Mouse (Mus musculus) mesoderm, embryonic 11.5 days (tissue): ENCODE measurements around the gene Ccdc85c.

Experiments
- DNase-seq: peaks from one replicate; pipeline ENCODE4 v3.0.0-alpha.2; 2012; ENCODE audit warnings: low read depth, low spot score

Gene Ccdc85c

DNA sequence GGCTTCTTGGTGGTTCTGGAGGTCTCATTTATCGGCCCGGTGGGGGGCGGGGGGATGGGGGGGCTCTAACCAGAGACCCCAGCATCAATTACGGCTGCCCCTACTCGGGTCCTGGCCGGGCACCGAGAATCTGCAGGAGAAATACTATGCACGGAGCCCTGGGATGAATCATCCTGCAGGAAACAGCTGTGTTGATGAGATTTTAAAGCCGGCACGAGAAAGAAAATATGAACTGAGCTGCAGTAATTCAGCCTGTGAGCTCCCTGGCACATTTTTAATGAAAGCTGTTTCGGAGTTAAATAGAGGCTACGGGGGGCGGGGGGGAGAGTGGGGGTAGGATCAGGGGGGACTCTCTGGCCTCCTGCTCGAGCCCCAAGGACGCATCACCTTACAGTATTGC, 56.1 kb downstream of the Ccdc85c start:
- no peak for DNase-seq

DNA sequence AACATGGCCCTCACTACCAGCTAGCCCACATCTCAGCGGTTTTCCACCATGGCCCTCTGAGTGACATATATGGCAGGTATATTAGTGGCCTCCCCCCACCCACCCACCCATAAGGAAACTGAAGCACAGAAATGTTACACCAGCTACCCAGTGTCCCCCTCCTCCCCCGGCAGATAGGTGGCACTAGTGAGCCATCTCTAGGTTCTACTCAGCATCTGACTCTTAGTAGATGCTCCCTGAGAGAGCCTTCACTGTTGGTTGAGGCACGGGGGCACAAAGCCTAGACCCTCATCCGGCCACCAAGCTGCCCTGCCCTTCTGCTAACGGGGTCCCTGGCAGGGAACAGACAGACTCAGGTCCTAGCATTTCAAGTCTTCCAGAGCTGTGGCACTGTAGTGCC, 57.7 kb downstream of the Ccdc85c start:
- no peak for DNase-seq

DNA sequence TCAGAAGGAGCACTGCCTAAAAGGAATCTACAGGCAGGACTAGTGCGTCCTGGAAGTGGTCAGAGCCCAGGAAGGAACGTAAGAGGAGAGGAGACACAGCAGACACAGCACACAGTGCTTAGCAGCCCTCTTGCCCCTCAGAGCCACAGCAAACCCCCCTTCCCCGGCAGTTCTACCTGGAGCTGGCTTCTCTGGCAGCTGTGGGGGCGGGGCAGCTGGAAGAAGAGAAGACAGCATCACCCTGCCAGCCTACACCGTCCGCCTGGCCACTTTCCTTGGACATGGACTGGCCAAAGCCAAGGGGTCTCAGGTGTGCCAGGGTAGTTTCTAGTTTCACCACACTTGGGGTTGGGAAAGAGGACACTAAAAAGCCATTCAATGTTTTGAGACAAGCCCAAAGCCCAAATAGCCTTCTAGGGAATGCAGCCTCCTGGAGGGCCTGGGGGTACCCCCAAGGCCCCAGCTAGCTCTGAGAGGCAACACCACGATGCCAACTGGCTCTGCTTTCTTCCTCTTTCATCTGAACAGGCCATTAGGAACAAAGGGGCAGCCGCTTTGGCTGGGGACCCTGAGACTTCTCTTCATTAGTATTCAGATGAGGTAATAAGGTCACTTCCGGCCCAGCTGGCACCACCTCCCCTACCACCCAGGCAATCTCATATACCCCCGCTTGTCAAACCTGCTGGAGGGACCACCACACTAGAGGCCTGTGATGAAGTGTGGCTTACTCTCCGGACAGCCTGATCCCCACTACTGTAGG, 58.4 kb downstream of the Ccdc85c start:
- no peak for DNase-seq

DNA sequence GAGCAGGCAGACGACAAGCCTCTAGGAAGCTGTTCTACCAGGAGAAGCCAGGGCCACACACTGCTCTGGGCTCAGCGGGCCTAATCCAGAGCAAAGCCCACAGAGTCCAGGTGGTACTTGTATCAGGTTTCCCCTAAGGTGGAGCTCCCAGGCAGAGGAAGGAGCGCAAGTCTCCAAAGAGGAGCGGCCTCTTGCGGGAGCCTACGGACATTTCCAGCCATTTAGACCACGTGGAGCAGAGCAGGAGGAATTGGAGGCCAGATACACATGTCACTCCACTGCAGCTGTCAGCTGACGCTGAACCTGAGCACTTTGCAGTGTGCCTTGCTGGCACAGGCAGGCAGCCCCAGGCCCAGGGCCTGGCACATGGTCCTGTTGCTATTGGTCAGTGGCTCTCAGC, 60.1 kb downstream of the Ccdc85c start:
- DNase-seq, result no peak

- peak; percentile 41 for DNase-seq
Measured at GRCm38 (mm10) chr12:108213090-108214041, 61.9 kb downstream of the Ccdc85c start.

DNA sequence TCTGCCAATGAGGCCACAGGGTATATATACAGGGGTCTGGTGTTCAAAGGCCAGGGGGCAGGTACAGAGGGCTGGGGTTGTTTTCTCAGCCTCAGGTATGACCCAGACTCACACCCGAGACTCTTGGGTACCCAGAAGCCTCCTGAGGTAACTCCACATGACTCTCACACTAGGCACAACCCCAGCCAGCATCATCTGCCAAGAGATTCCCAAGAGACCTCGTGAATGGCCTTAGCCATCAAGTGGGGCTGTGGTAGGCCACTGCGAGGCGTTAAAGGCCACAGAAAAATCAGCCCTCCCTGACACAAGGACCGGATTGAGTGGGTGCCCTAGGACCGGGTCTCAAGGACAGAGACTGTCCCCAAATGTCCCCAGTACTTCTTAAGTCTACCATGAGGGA, 62.7 kb downstream of the Ccdc85c start:
- DNase-seq, result no peak

DNA sequence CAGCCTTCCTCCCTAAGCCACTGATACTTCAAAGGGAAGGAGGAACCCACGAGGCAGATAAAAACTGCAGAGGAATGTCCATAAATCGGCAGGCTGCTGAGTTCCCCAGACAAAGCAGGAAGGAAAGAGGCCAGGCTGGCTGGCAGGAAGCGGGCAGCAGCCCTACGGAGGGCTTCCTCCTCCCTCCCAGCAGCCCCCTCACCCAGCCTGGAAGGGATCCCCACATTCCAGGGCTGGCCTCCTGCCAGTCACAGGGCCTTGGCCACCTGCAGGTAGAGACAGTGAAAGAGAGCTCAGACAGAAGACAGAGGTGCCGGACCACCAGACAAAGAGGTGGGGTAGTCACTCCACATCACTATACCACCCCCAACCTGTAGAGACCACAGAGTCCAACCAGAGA, 63.2 kb downstream of the Ccdc85c start:
- peak; percentile 46 for DNase-seq

GRCm38 (mm10) chr12:108210623-108211022, 64.6 kb downstream of the Ccdc85c start:
- no peak for DNase-seq

DNA sequence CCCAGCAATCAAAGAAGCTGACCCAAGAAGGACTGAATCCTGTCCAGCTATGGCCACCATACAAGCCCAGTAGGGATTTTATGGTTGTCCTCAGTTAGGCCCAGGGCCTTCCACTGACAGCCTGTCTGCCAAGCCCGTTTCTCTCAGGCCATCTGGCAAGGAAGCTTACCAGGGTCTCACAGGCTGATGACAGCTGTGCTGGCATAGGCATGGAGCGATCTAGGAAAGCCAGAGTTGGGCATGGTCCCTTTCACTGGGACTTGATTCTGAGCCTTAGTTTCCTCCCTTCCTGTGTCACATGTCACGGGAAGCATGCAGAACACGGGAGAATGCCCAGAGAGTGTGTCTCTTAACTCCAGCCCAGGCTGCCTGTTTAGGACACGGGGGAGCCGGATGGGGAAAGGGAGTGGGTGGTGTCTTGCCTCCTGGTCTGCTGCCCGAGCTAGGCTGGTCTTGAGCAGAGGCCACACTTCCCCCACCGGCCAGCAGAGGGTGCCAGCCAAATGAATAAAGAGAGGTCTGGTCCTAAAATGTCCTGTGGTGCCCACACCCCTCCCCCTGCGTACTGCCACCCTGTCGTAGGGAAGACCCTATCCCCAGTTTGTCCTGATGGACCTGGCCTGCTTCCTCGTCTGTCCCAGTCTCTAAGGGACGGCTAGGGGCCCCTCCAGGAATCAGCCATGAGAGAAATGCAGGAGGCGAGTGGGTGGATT, 66.3 kb downstream of the Ccdc85c start:
- peak; percentile 70 for DNase-seq

DNA sequence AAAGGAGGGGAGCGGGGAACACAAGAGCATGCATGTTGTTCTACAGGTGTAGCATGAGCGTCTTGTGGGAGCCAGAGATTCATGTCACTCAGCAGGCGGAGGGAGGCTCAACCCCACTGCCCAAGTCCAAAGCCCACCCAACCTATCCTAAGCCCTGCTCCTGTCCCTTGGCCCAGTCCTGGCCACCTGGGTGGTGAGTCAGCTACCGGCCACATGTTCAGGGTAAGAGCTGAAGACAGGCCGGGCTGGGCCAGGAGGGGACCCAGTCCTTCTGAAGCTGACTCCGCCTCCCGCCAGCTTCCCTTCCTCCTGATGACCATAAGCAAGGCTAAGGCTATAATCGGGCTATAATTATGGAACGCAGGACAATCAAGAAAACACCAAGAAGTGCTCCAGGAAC, 67.0 kb downstream of the Ccdc85c start:
- DNase-seq, result no peak

DNA sequence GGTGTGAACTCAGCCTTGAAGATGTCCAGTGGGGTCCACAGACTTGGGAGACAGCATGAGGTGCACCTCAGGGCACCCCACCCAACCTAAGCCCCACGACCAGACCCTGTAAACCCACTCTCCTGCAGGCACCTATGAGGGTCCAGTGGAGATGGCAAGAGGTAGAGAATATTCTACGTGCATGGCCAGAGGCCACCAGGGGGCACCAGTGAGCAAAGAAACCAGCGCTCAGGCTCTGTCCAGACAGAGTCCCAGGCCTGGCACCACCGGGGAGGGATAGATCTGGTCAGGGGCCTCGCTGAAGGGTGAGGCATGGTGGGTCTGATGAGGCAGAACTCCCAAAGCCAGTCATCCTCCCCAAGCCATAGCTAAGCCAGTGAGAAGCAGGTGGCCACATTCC, 68.6 kb downstream of the Ccdc85c start:
- peak; percentile 81 for DNase-seq

DNA sequence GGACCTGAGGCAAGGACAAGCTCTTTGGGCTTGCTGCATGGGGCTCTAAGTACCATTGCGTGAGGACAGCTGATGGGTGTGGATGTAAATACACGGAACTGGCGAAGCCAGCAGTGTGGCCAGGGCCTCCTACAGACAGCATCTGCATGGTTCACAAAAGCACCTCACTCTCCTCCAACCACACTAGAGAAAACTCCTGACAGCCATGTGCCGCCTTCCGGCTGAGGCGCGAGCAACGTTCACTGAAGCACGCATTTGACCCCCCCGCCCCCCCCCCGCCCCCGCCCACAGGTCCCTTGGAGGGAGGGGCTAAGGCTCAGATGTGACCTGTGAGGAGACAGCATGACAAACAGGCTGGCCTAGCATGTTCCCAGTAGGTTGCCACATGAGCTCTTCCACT, 70.2 kb downstream of the Ccdc85c start:
- DNase-seq, result no peak

DNA sequence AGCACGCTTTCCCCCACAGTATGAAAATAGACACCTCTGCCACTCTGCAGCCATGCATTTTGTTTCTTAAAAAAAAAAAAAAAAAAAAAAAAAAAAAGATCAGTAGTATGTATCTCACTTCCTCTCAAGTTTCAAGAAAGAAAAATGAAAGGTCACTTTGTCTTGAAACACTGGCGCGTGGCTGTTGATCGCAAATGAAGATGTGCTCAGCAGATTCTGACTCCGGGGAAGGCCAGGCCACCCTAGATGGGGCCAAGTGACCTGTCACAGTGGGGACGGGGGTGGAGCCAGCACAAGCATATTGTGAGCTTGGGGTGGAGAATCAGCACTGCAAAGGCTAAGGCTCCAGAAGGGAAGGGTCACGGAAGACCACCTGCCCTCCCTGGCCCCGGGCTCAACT, 71.3 kb downstream of the Ccdc85c start:
- DNase-seq, result no peak

DNA sequence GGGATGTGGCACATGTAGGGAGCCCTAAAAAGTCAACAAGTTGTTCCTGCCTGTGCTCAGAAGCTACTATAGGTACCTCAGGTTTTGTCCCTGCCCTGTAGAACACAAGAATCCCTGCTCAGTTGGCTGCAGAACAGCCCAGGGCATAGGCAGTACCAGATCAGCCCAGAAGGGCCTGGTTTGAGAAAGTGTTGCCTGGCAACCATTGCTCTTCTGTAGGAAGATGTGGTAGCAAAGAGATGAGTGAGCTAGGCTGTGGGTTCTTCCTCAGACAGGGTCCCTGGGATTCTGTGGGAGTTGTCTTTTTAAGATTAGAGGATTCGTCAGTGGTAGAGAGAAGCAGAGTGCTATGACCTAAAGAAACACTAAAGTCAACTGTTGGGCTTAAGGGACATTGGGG, 75.1 kb downstream of the Ccdc85c start:
- no peak for DNase-seq

GRCm38 (mm10) chr12:108198447-108198846, 76.8 kb downstream of the Ccdc85c start:
- DNase-seq, result no peak

DNA sequence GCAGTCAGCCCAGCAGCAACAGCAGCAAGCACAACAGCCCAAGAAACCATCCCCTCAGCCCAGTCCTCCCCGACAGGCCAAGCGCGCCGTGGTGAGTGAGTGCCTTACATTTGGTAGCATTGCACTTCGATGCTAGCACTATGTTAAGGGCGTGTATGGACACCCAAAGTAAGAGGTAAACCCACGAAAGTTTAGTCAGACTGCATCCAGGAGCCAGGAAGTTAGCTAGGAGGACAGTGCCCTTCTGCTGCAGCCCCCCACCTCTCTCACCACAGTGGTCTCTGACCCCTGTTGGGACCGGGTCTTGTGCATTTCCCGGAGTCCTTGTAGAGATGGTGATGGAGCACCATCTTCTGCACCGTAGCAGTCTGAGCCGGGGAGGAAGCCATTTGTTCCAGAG, 79.5 kb downstream of the Ccdc85c start:
- DNase-seq, result no peak

DNA sequence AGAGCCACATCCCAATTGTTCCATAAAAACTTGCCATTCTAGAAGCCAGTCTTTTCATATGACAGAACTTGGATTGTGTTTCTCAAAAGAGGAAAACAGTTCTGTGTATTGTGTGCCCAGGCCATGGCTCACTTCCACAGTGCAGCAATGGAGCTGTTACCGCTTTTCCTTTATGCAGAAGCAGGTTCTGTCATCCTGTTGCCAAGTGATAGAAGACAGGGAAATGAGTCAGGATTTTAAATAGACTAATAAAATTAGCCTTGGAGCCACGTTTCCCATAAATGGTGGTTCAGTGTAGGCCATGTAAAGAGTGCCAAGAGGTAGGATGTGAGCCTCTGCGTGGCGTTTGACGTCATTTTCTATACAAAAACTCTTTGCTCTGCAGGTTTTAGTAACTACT, 81.3 kb downstream of the Ccdc85c start:
- DNase-seq, result no peak

DNA sequence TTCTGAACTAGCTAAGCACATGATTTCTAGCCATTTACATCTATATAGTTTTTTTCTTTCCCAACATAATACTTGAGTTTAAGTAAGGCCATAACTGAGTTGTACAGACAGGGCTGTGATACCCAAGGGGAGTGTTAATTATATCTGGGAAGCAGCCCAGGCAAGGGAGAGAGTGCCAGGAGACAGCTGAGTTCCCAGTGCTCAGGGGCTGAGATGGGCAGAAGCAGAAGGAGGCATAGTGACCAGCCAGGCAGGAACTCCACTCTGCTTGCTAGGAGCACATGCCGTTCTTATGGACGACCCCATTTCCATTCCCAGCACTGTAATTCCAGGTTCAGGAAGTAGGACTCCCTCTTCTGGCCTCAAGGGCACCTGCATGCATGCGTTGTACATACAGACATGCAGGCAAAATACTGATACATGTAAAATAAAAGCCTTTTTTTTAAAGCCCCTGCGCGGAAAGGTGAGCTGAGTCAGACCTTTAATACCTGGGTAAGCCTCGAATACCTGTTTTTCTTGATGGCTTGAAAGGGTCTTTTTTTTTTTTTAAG, 87.6 kb downstream of the Ccdc85c start:
- DNase-seq, result no peak

- no peak for DNase-seq
Measured at GRCm38 (mm10) chr12:108181716-108182115, 93.5 kb downstream of the Ccdc85c start.

GRCm38 (mm10) chr12:108179321-108180266, 95.6 kb downstream of the Ccdc85c start, which contains the start of gene Ccnk:
Gene Ccnk, plus strand, starts transcription at chr12:108179579.
- peak; percentile 98 for DNase-seq

DNA sequence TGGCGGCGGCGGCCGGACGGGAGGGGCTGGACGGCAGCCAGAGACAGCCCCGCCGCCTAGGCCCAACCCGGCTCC, 96.1 kb downstream of the Ccdc85c start, which contains the start of gene Setd3:
Gene Setd3, minus strand, starts transcription at position 69 of the 75 bp plus-strand sequence.
- no peak for DNase-seq
